Mouse (Mus musculus) thymus, adult 2 months (tissue): ENCODE results near the gene Cnot6.

ENCODE experiments used
- CTCF ChIP-seq: fragments of 200-500 bp; IDR thresholded peaks from 2 replicates; pipeline ENCODE4 v1.5.1; 2012; ENCODE audit warnings: mild to moderate bottlenecking, control low read depth, low read length, moderate library complexity, borderline replicate concordance; ENCODE audit not compliant: control insufficient read depth, poor library complexity, insufficient read depth; ENCODE audit errors: extremely low read depth
- POLR2A ChIP-seq: fragments of 200-500 bp; IDR thresholded peaks from 2 replicates; pipeline ENCODE4 v1.6.1; 2012; ENCODE audit warnings: mild to moderate bottlenecking, low read length, control low read depth, moderate library complexity; ENCODE audit not compliant: control insufficient read depth, poor library complexity, insufficient read depth; ENCODE audit errors: extremely low read depth

- no peak for TF ChIP-seq POLR2A
- no peak for TF ChIP-seq CTCF
These were observed 34.2 kb upstream of the Cnot6 start for GRCm38 (mm10) chr11:49746756-49747155.
